Mouse (Mus musculus) monocyte, adult 5-6 weeks (primary cell): ENCODE measurements around the gene Tbc1d2b. TPM values are rescaled to one million over a fixed set of nuclear protein-coding genes. Genes with fewer than 3 reads are reported as not detected.

Experiments
- ATAC-seq: fragments of 153-309, 156-312 bp; replicated peaks from 2 replicates; pipeline ENCODE4 v1.8.0; 2017; ENCODE audit warnings: mild to moderate bottlenecking; ENCODE audit not compliant: low TSS enrichment, insufficient number of reproducible peaks, severe bottlenecking, poor library complexity, low FRiP score
- total RNA-seq: library from RNA; stranded (forward); fragments of 200-1000, 200-491, 200-594 nt; gene quantifications from 3 replicates; pipeline ENCODE4 v1.2.3, GENCODE M21; 2017

Tbc1d2b gene
- total RNA-seq, 1 experiment from 2014 or later, result 51.8 TPM

DNA sequence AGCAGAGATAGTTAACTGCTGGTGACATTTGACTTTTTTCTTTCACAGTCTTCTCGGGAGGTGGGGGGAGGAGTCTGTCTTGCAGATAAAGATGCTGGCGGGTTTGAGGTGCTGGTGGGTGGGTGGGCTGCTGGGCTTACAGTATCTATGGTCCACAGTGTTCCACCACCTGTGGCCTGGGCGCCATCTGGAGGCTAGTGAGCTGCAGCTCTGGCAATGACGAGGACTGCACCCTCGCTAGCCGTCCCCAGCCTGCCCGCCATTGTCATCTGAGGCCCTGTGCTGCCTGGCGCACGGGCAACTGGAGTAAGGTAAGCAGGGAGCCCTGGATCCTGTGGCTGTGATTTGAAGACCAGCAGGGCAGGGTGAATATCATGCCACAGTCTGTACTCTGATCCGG, 75.6 kb downstream of the Tbc1d2b start:
- no peak for ATAC-seq

DNA sequence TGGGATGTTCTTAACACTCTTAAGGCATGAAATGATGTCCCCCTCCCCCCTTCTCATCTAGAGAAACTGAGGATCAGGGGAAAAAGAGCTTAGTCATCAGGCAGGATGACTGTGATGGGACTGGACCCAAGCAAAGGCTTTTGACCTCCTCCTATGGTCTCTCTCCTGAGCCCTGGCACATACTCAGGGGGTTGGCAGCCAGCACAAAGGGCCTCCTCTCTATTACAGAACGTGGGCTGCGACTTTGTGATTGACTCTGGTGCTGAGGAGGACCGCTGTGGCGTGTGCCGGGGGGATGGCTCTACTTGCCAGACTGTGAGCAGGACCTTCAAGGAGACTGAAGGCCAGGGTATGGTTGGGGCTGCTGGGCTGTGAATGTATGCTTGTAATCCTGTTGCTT, 81.2 kb downstream of the Tbc1d2b start:
- ATAC-seq, result no peak

DNA sequence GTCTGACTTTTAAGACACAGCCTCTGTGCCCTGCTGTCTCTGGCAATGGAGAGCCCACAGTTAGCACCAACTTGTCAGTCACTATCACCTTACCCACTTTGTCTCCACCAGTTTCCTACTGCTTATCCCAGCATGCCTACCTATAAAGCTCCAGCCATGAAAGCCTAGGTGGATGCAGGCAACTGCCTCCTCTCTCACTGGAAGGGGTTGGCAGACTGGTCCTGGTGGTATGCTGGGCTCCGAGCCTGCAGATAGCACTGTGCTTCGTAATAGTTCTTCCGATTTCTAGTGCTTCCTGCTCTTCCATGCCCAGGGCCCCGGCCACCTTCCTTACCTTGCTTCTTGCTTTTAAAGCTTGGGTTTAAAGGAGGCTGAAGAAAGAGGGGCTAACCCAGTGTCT, 81.7 kb downstream of the Tbc1d2b start:
- ATAC-seq, result no peak

DNA sequence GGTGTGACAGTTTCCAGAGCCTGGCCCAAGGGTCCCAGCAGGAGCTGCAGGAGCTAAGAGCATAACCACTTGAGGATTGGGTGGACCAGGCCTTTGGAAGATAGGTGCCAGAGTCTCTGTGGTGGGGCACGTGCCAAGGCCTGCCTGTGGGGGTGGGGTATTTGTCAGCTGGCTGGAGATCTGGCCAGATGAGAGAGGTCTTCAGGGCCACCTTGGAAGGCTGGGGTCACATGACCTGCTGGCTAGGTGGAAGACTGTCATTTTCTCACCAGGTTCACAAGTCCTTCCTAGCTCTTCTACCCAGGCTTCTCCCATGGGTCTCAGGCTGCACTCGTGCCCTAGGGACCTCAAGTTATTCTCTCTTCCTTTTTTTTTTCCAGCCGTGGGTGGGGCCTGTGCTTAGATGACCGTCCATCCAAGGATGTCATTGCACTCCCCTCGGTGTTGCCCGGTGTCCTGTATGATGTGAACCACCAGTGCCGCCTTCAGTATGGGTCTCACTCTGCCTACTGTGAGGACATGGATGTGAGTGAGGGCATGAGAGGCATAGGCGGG, 85.2 kb downstream of the Tbc1d2b start:
- no peak for ATAC-seq

DNA sequence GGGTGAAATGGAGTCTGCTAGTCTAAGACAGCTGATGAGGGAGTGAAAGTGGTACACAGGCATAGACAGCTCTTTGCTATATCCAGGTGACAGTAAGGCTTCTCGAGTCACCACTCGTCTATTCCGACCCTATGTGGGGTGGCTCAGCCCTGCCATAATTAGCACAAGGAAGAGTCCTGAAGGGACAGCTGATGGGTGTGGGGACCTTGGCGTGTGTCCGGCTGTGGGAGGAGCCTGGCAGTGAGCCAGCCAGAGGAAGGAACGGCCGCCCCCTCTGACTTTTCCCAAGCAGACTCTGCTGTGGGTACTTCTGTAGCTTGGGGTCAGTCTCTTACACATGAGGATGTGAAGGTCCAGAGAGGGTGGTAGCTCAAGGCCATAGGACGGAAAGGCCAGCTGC, 86.5 kb downstream of the Tbc1d2b start:
- no peak for ATAC-seq

DNA sequence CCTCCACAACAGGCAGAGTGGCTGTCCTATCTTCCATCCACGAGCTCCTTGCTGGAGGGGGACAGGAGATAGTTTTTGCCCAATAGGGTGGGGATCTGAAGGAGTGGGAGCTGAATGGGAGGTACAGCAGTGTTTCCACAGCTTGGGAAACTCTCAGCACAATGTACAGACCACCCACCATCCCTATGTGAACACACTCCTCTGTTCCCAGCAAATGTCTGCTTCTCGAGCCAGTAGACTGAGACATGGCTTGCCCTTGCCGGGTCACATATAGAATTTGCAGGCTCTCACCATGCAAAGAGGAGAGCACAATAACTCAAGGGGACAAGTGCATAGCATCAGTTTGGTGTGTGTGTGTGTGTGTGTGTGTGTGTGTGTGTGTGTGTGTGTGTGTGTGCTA, 87.1 kb downstream of the Tbc1d2b start:
- no peak for ATAC-seq

DNA sequence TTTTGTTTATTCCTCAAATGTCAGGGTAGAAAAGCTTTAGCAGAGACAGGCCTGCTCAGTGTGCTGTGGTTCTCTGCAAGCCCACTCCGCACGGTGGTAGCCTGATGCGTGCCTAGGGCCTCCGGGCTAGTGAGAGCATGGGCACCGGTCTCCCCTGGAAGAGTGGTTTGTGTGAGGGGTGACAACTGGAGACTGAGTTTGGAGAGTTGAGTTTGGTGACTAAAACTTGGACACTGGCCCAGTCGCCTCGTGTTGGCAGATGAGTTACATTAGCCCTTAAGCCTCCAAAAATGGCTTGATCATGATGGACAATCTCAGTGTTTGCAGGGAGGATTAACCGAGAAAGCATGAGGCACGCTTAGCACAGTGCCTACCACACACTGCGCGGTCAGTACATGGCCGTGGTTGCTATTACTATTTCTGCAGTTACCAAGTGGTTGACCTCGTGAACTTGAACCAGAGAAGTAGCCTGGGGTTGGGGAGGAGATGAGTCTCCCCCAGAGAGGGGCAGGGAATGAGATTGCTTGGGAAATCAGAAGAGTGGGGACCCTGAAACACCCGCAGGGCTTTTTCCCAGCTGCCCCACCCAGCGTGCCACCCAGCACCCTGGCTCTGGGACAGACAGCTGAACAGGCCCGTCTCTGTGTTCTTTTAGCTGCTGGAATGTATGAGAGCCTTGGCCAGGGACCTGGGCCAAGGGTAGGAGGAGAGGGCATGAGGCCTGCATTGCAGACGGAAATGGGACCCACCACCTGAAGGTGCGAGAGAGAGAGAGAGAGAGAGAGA, 87.8 kb downstream of the Tbc1d2b start:
- ATAC-seq, result no peak

DNA sequence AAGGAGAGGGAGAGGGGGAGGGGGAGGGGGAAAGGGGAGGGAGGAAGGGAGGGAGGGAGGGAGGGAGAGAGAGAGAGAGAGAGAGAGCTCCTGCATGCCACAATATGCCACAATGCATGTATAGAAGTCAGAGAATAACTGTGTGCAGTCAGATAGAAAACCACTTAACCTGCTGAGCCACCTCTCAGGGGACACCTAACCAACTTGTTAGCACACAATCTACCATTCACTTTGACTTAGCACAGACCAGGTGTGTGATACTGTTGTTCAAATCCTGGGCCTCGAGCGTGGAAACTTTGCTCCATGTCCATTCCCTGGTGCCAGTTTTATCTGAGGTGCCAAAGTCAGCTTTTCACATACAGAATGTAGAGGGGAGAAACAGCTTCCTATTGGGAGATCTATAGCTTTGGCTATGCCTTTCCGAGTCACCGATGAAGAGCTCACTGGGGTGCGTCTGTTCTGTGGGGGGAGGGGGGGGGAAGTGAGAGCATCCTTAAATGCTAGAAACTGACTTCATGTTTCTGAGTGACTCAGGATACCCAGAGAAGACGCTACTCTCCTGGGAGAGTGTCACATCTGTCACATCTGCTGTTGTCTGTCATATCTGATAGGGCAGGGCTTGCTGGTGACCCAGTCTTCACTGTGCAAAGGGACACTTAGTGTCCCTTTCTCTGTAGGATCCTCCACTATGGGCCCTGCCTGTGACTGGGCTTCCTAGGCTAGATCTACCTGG, 88.8 kb downstream of the Tbc1d2b start:
- no peak for ATAC-seq

DNA sequence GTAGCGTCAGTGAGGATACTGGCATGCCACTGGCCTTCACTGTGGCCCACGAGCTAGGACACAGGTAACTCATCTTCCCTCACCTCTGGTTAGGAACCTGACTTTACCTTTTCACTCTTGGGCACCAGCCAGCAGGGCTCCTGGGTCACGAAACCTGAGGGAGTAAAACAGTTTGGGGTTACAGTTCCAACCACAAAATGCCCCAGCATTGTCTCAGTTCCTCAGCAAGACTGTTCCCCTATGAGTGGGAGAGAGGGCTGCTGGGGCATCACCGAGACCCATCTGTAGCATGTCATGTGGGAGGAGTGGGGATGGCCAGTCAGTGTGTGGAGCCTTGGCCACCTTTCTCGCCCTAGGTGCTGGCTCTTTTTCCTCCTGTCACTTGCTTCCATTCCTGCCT, 91.2 kb downstream of the Tbc1d2b start:
- ATAC-seq, result no peak

DNA sequence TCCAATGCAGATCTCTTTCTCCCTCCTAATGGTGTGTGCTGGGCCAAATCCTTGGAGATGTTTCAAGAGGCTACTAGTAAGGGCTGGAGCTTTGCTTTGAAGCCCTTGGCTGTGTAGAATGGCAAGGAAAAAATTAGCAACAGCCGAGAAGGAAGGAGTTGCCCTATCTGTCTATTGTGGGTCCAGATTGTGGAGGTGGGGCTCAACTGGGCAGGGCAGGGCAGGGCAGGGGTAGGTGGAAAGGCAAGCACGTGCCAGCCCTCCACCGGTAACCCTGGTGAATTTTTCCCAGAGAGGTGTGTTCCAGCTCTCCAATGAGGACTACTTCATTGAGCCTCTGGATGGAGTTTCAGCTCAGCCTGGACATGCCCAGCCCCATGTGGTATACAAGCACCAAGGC, 97.3 kb downstream of the Tbc1d2b start:
- ATAC-seq, result no peak

DNA sequence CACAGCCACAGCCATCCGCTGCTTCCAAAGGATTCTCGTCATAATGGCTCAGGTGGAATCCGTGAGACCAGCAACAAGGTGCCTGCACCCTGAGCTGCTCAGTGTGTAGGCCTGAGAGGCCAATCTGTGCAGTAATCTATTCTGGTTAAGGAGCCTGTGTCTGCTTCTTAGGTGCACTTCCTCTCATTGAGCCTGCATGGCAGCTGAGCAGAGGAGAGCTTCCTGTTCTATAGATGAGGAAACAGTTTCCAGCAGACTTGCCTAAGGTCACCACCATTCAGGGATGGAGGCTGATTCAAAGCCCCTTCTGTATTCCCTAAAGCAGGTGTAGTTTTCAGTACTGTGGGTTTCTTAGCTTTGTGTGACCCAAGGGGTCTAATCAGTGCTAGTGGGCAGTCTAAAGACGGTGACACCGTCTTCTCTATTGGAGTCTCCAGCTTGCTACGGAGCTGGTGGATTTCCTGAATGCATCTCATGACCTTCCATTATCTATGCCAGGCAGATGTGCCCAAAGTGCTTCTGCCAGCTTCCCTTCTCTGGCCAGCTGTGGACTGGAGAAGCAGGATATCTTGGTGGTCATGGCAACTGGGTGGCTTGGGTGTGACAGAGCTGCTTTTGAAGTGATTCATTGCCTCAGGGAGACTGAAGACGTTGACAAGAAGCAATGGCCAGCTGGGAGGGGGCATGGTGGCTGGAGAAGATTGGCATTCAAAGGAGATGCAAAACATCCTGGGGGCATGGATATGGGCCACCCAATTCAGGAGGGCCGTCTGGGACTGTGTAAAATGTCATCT, 97.9 kb downstream of the Tbc1d2b start:
- ATAC-seq, result no peak

DNA sequence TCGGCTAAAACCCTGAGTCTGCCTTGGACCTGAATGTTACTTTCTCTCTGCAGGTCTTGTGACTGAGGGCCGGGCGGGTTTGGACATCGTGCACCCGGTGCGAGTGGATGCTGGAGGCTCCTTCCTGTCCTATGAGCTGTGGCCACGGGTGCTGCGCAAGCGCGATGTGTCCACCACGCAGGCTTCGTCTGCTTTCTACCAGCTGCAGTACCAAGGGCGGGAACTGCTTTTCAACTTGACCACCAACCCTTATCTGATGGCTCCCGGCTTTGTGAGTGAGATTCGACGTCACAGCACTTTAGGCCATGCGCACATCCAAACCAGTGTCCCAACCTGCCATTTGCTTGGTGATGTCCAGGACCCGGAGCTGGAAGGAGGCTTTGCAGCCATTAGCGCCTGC, 99.2 kb downstream of the Tbc1d2b start:
- ATAC-seq, result no peak

DNA sequence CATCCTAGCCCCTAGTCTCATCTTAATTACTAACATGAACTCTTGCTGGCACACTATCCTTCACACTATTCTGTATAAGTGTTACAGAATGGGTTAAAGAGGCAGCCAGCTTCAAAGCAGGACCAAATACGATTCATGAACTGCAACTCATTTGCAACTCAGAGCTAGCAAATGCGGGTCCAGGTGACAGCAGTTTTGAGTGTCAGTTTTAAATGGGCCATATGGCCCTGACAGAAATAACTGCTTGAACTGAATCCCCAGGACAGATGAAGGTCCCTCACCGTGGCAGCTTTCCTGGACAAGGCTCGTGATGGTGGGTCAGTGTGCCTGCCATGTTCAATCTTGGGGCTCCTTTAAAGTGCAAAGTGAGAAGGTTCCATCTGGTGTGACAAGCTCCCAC, 100.6 kb downstream of the Tbc1d2b start:
- ATAC-seq, result no peak

DNA sequence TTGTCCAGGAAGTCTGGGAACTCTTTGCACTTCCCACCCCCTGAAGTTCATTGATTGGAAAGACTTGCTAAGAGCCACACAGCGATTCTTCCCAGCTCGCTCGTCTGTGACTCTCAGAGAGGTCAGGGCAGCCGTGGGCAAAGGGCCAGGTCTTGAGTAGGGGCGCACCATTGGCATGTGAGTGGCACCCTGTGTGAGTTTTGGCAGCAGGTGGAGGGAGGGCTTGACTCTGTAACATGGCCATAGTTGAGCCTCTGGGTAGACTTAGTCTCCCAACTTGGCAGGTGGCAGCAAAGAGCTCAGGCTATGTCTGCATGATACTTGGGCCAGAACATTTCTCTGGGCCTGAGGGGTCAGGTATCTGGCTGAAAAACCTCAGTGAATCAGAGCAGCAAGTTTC, 104.0 kb downstream of the Tbc1d2b start:
- no peak for ATAC-seq

DNA sequence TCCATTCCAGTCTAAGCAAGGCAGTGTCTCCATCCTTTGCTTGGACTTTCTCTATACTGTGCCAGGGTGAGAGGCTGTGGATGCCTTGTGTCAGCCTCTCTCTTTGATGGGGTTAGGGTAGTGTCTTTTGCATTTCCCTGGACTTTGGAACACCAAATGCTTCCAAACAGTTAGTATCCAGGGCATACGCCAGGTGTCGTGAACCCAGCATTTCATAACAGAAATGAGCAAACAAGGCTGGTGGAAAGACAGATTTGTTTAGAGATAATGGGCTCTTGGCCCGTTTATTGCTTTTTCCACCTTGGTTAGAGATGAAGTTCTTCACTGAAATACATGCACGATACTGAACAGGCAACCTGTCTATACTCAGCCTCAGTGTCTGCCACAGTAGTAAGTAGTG, 105.0 kb downstream of the Tbc1d2b start:
- ATAC-seq, result no peak

DNA sequence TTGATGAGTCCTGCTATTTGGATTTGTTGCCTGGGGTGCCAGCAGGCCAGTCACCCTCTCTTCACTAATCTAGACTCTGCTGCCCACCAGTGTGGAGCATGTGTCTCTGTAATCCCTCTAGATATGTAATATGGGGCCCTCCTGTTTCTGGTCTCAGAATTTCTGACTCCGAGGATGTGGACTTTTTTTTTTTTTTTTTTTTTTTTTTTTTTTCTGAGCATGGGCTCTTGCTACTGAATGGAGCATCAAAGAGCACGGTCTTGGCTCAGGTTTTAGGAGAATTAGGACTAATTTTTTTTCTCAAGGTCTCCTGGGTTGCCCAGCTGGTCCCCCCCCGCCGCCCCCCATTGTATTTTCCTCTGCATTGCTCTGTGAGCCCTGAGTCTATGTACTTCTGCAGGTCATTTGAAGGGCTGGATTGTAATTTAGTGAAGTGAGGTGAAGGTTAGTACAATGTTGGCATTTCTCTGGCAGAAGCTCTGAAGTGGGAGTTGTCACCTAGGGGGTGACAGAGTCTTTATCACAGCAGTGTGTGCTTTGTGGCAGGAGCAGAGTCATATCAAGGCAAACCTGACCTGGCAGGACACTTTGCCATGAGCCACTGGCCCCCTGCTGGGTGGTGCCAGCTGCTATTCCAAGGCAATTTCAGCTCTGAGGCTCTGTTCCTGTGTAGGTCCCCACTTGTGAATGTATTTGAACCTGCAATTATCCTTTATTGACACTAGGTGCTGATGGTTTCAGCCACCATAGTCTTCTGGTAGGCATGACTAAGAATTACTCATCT, 105.7 kb downstream of the Tbc1d2b start:
- no peak for ATAC-seq

DNA sequence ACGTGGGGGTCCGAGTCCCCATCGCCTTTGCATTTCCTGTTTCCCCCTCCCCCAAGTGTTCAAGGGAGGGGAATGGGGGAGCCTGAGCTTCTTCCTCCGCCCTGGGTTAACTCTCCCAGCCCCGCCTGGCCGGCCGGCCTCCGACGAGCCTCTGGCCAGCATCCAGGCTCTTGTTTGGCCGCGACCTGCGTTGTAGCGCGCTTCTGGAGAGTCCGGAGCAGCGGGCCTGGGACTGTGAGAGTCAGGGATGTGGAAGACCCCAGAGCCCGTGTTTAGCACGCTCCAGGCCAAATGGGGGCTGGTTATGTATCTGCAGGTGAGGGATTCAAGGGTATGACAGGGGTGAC, 106.9 kb downstream of the Tbc1d2b start:
- no peak for ATAC-seq

DNA sequence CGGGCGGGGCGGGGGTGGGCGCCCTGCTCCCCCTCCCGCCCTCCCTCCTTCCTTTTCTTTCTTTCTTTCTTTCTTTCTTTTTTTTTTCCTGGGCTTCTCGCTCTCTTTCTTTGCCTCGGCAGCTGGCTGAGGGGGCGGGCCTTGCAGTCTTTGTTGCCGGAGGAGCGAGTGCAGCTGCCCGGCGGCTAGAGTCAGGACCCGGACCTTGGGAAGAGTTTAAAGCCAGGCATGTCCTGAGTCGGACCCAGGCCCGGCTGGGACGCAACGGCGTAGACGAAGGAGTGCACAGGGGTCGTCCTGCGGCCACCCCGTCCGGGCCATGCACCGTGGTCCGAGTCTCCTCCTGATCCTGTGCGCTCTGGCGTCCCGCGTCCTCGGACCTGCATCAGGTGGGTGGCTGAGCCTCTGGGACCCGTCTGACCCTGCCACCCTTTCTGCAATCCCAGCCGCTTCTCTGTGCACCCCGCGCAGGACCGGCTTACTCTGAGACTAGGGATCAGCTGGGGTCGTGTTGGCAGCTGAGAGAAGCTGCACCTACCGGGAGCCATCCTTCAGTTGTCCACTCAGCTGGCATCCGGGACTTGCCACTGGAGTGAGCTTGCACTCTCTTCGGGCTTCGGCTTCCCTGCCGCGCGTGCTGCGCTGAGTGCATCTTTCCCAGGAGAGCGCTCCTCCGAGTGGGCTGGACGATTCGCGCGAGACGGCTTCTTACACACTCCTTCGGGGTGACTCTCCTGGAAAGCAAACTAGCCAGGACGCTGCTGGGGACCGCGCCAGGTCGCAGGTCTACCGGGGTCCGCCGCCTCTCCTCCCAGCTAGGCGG, 107.5 kb downstream of the Tbc1d2b start, which contains the start of gene Adamts7:
Gene Adamts7, plus strand, starts transcription at position 144 of the 823 bp plus-strand sequence.
- no peak; the same call in 1 of the 2 replicates for ATAC-seq
